Mouse (Mus musculus): ENCODE measurements around the gene Osbp2.

The Osbp2 gene

GRCm38 (mm10) chr11:3823378-3823777, 40.3 kb downstream of the Osbp2 start:
- DNase-seq, result no peak

GRCm38 (mm10) chr11:3817986-3818758, 45.5 kb downstream of the Osbp2 start:
- no peak for DNase-seq

- no peak for DNase-seq
Observed at GRCm38 (mm10) chr11:3815951-3816350, 47.8 kb downstream of the Osbp2 start.

GRCm38 (mm10) chr11:3813340-3813739, 50.4 kb downstream of the Osbp2 start:
- peak; percentile 43 for DNase-seq

GRCm38 (mm10) chr11:3808162-3808561, 55.5 kb downstream of the Osbp2 start:
- DNase-seq, result peak; percentile 61

GRCm38 (mm10) chr11:3805362-3805761, 58.3 kb downstream of the Osbp2 start:
- DNase-seq, result peak; percentile 36

GRCm38 (mm10) chr11:3804639-3805038, 59.1 kb downstream of the Osbp2 start:
- no peak for DNase-seq

- DNase-seq, result peak; percentile 16
Observed at GRCm38 (mm10) chr11:3802057-3802456, 61.6 kb downstream of the Osbp2 start.

GRCm38 (mm10) chr11:3797631-3798215, 66.0 kb downstream of the Osbp2 start:
- no peak for DNase-seq

- DNase-seq, result peak; percentile 16
Observed at GRCm38 (mm10) chr11:3790736-3791135, 73.0 kb downstream of the Osbp2 start.

- peak; percentile 27 for DNase-seq
Observed at GRCm38 (mm10) chr11:3789919-3790318, 73.8 kb downstream of the Osbp2 start.

GRCm38 (mm10) chr11:3786564-3786963, 77.1 kb downstream of the Osbp2 start:
- DNase-seq, result peak; percentile 94

GRCm38 (mm10) chr11:3775263-3775644, 88.4 kb downstream of the Osbp2 start:
- no peak for DNase-seq

GRCm38 (mm10) chr11:3774463-3775262, 89.0 kb downstream of the Osbp2 start:
- peak; percentile 71 for DNase-seq

- no peak for DNase-seq
Observed at GRCm38 (mm10) chr11:3773782-3774462, 89.8 kb downstream of the Osbp2 start.

- DNase-seq, result no peak
Observed at GRCm38 (mm10) chr11:3773136-3773535, 90.6 kb downstream of the Osbp2 start.

GRCm38 (mm10) chr11:3771348-3771747, 92.4 kb downstream of the Osbp2 start:
- no peak for DNase-seq

- DNase-seq, result no peak
Observed at GRCm38 (mm10) chr11:3767830-3768229, 95.9 kb downstream of the Osbp2 start.

GRCm38 (mm10) chr11:3766964-3767363, 96.7 kb downstream of the Osbp2 start:
- no peak for DNase-seq

- DNase-seq, result no peak
Observed at GRCm38 (mm10) chr11:3764352-3764751, 99.4 kb downstream of the Osbp2 start.

- DNase-seq, result peak; percentile 51
Observed at GRCm38 (mm10) chr11:3761775-3762501, 101.8 kb downstream of the Osbp2 start.

GRCm38 (mm10) chr11:3761339-3761738, 102.4 kb downstream of the Osbp2 start:
- no peak for DNase-seq

Measured in kidney, postnatal 10 days (tissue).